Mouse (Mus musculus) G1E (cell line): ENCODE data around the gene Esrra.

Source experiments
- CTCF ChIP-seq: IDR thresholded peaks from 2 replicates; pipeline ENCODE4 v1.5.1; 2012; ENCODE audit warnings: low read depth, low read length, inconsistent platforms, mixed read lengths
- GATA1 ChIP-seq: IDR thresholded peaks from 2 replicates; pipeline ENCODE4 v1.6.1; 2012; ENCODE audit warnings: borderline replicate concordance, low read length, inconsistent platforms, mixed read lengths

- TF ChIP-seq CTCF (no peak), GATA1 (no peak)
These were observed 3.3 kb downstream of the Esrra start for GRCm38 (mm10) chr19:6918321-6918720.
